Mouse (Mus musculus): Measurements from ENCODE around the gene Eef2kmt. TPM values are rescaled to one million over a fixed set of nuclear protein-coding genes. Genes with fewer than 3 reads are reported as not detected.

Gene Eef2kmt
- total RNA-seq, 2 experiments from 2014 or later, result 6.8 to 8.1 TPM

DNA sequence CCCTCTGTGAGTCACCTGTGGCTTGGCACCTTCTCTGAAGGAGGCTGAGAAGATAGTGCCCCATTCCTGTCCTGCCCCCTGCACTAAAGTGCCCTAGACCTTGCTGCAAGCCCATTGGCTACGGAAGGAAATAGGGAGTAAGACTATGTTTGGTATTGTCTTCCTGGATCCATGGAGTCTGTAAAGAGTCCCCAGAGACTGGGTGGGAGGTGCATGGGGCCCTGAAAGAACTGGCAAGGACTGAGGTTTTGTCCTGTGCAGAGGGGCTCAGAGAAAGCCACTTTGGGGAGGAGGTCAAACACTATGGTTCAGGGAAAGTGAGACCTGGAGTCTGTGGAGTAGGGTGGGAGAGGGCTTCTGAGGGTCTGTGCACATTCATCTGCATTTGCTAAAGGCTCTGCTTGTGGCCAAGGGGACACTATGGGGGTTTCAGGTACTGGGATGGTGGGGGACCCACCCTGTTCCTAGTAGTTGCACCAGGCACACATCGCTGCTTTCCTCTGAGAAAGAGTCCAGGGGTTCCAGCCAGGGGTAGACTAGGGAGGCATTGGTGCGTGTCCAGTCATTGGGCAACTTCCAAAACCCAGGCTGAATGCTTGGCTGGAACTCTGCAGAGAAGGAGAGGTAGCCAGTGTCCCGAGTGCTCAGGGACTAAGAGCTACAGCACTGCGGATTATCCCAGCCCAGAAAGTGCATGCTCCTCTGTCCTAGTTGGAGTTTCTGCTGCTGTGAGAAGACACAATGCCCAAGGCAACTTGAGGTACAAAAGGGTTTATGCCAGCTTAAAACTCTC, 38.2 kb downstream of the Eef2kmt start:
- intact Hi-C loops (cut with DNase I), result no loop called here
- Histone ChIP-seq H3K4me3 (no peak overlapping the region), H3K27ac (no peak overlapping the region)
- no peak for DNase-seq
- no peak for TF ChIP-seq CTCF (IDR thresholded peaks at IDR 0.05)

DNA sequence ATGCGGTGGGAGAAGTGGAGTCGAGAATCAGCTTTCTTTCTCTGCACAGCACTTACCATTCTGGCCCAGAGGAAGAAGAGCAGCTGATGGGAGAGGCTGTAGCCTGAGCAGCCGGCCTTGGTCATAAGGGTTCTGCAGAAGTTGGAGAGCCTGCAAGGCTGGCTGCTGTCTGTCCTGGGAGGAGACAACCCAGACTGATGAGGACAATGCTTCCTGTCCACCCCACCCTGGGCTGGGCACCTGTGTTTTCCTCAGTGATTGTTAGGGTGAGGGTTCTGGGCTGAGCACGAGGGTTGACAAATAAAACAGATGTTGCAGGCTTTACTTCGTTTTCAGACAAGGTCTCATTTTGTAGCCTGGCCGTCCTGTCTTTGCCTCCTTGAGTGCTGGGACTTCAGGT, 39.1 kb downstream of the Eef2kmt start:
- no peak overlapping the region for H3K4me3 ChIP-seq
- intact Hi-C loops (cut with DNase I), result no loop called here
- no peak for DNase-seq
- H3K27ac ChIP-seq, result no peak overlapping the region
- TF ChIP-seq CTCF (IDR thresholded peaks at IDR 0.05), result no peak

DNA sequence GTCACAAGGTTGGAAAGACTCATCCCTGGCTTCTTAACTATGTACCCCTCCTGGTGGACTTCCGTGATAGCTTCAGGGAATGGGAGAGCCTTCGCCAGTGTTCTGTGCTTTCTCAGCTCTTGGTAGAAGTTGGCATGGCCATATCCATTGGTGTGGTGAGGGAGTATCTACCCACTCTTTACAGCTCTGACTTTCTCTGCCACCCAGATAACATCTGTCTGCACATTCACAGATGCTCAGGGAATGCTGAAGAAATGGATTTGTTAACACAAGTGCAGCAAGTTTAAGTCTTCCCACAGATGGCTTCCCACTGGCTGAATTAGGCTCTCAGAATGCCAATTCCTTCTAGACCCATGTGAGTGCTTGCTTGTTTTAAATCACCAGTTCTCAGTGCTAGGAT, 41.7 kb downstream of the Eef2kmt start:
- no peak for TF ChIP-seq CTCF (IDR thresholded peaks at IDR 0.05)
- H3K27ac ChIP-seq, result no peak overlapping the region
- intact Hi-C loops (cut with DNase I), result no loop called here
- no peak overlapping the region for H3K4me3 ChIP-seq
- no peak for DNase-seq

DNA sequence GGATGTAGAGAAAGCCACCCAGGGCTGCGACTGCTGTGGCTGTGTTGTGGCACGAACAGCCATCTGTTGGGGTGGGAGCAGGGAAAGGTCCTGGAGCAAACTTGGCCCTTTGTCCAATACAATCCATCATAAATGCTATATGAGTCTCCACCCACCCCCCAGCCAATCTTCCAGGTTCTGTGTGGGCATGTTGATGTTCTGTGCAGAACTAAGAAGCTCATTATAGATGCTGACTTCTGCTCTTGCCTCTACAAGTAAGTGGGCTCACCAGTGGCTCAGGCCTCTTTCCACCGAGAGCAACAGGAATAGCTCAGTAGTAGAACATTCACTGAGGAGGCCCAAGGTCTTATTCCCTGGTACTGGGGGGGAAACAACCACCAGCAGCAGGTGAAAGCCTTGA, 43.6 kb downstream of the Eef2kmt start:
- no peak for TF ChIP-seq CTCF (IDR thresholded peaks at IDR 0.05)
- intact Hi-C loops (cut with DNase I), result no loop called here

DNA sequence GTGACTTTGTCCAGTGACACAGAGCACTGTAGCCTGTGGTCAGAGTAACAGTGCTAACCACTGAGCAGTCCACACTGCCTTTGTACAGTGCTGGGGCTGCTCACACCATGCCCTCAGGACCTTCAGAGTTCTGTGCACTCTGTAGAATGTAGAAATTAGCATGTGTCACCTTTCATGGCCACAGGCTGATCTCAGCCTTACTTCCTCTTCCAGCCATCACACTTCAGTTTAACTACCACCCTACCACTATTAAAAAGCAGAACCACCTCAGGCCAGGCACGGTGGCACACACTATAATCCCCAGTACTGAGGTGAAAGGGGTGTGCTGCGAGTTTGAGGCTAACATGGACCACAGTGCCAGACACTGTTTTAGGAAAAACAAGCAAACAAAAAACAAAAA, 45.4 kb downstream of the Eef2kmt start:
- Histone ChIP-seq H3K27ac (no peak overlapping the region), H3K4me3 (no peak overlapping the region)
- DNase-seq, result no peak
- no peak for TF ChIP-seq CTCF (IDR thresholded peaks at IDR 0.05)
- intact Hi-C loops (cut with DNase I), result no loop called here

More for the DNA sequence above, 43.6 kb downstream of the Eef2kmt start:
- DNase-seq, result no peak
- Histone ChIP-seq H3K27ac (no peak overlapping the region), H3K4me3 (no peak overlapping the region)

DNA sequence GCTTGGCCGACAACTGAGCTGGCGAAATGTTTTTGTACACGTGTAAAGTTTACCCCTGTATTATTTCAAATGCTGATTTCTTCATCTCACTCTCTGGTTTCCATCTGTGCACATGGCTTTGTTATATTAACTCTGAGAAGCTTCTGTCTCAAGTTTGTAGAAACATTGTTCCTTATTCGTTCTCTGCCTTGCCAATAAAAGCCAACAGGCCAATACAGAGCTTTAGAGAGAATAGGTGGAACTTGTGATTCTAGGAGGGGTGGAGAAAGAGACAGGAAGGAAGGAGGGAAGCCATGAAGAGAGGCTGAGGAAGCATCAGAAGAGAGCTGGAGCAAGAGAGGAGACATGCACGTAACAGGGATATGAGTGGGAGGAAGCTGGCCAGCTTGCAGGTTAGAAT, 49.7 kb downstream of the Eef2kmt start:
- intact Hi-C loops (cut with DNase I), result no loop called here
- H3K4me3 ChIP-seq, result no peak overlapping the region
- TF ChIP-seq CTCF (IDR thresholded peaks at IDR 0.05), result no peak

DNA sequence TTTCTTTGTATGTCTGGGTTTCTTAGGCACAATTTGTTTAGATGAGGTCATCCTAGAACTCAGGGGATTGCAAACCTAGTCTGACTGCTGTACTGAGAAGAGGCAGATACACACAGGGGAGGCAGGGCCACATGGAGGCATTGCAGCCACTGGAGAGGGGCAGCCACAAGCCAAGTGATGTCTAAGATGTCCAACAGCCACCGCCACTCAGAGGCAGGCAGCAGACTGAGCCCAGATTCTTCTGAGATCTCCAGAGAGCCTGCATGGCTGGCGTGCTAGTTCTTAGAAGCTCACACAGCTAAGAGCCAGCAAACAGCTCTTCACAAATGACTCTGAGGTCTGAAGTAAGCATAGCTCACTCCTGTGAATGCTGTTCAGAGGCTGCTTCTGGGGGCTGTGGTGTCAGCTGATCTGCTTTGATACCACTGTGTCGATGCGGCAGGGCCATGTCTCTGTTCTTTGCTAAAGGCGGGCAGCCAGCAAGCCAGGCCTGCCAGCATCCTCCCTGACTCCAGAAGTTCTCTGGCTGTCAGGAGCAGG, 50.3 kb downstream of the Eef2kmt start:
- H3K27ac ChIP-seq, result no peak overlapping the region
- TF ChIP-seq CTCF (IDR thresholded peaks at IDR 0.05), result no peak
- intact Hi-C loops (cut with DNase I), result no loop called here
- no peak for DNase-seq
- no peak overlapping the region for H3K4me3 ChIP-seq

More for the DNA sequence above, 49.7 kb downstream of the Eef2kmt start:
- H3K27ac ChIP-seq, result no peak overlapping the region
- DNase-seq, result no peak

DNA sequence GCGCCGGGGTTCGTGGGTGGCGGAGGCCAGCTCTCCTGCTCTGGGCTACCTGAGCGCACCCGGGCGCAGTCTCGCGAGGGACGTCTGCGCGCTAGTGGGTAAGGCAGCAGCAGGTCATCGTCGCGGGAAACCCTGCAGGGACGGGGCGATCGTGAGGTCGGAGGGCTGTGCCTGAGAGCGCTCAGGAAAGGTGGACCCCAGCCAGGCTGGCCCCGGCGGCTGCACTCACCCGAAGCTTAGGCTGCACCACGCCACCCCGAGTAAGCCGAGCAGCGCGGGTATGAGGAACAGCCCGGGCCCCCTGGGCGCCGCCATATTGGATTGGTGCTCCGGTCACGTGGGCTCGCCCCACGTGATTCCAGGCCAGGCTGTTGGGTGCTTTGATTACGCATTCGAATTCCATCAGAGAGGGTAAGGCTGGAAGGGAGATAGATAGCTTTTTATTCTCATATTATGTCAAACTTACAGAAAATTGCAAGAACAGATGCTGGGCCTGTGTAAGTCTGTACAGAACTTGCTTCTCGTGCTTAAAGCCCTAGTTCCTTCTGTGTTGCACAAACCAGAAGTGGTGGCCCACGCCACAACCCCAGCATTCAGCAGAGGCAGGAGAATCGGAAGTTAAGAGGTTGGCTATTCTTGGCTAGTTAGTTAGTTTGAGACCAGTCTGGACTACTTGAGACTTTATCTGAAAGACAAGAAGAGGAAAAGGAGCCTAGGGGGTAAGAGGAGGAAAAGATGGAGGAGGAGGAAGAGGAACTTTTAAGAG, 51.9 kb downstream of the Eef2kmt start, which contains the start of gene Nagpa:
TSS of gene Nagpa (minus strand) at position 345 of the 766 bp plus-strand sequence.
- no peak for TF ChIP-seq CTCF (IDR thresholded peaks at IDR 0.05)
- DNase-seq, result peak; percentile 89
- Histone ChIP-seq H3K27ac (peak within 1 kb of the TSS; percentile 83), H3K4me3 (peak within 1 kb of the TSS; percentile 94)
- intact Hi-C loops (cut with DNase I), result loop anchor here (2.0 kb wide), 1 partner anchor 39 kb away; no protein-coding TSS in a partner anchor

DNA sequence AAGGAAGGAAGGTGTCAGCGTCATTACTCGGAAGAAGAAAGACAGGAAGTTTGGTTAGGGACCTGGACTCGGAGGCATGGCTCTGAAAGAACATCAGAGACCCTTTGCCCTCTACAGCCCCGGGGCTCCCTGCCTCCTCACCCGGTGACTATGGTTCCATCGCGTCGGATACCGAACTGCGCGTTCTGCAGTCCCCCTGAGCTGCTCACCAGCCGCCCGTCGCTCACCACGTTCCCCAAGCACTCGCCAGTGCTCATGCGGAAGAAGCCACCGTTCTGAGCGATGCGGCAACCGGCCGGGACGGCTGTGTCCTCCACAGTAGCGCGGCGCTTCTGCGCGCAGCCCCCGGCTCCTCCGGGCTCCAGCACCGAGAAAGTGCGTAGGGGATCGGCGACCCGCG, 52.6 kb downstream of the Eef2kmt start:
- peak overlapping the region; percentile 94 for H3K4me3 ChIP-seq
- no peak for TF ChIP-seq CTCF (IDR thresholded peaks at IDR 0.05)
- H3K27ac ChIP-seq, result peak overlapping the region; percentile 83
- no peak for DNase-seq
- intact Hi-C loops (cut with DNase I), result loop anchor here (2.0 kb wide), 1 partner anchor 40 kb away; no protein-coding TSS in a partner anchor

DNA sequence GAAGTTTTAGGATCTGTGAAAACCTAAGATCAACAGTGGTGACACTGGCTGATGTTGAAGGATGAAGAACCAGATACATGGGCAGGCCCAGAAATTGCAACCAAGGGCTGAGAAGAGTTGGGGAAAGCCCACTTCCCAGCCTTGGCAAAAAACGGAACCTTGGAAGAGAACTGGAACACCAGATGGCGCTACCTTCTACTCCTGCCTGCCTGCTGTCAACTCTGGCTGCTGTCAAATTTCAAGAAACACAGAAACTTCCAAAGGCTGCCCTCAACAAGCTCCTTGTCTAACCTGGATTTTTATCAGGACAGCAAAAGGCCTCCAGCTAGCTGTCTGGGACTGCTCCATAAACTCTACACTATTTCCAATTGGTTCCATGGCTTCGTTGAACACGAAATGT, 53.1 kb downstream of the Eef2kmt start:
- intact Hi-C loops (cut with DNase I), result loop anchor here (2.0 kb wide), 1 partner anchor 40 kb away; no protein-coding TSS in a partner anchor
- TF ChIP-seq CTCF (IDR thresholded peaks at IDR 0.05), result peak; percentile 77
- DNase-seq, result peak; percentile 49
- Histone ChIP-seq H3K4me3 (peak overlapping the region; percentile 94), H3K27ac (peak overlapping the region; percentile 83)

DNA sequence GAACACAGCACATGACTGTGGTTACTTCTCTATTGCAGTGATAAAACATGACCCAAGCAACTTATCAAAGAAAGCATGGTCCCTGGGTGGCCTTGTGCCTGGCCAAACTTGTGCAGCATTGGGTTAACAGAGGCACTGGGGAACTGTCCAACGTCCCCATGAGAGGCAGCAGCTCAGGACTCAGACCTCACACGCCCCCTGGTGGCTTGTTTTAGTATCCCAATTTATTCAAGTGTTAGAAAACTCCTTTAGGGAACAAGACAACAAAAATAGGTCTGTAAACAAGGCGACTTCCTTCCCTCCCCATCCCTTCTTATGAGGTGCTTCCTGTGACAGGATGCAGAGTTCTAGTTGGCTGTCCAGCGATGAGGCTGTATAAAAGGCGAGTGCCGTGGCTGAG, 60.7 kb downstream of the Eef2kmt start:
- peak; percentile 73 for DNase-seq
- peak; percentile 81 for TF ChIP-seq CTCF (IDR thresholded peaks at IDR 0.05)
- Histone ChIP-seq H3K4me3 (no peak overlapping the region), H3K27ac (no peak overlapping the region)
- intact Hi-C loops (cut with DNase I), result loop anchor here (5.0 kb wide), 1 partner anchor 218 kb away; no protein-coding TSS in a partner anchor

Small RNA genes lying within 50 kb of the gene (microRNA-seq; reads per million reads assigned to microRNA genes)
- gene Gm23689 (not detected), gene Gm26095 (not detected), gene Mir6364 (not detected)

Other genes with a start within 250 kb of the Eef2kmt start
- not detected for gene Smim22, start 248.7 kb downstream of the Eef2kmt start, total RNA-seq (2021)
- gene Rogdi, start 242.4 kb downstream of the Eef2kmt start, total RNA-seq (2021), result 1 to 10 TPM; 5.2 to 7.4 TPM
- gene Glyr1, start 206.1 kb downstream of the Eef2kmt start, total RNA-seq (2021), result 10 to 100 TPM; 33.1 to 33.7 TPM
- 10 to 100 TPM; 24.7 to 25.4 TPM for gene Ubn1, start 205.9 kb downstream of the Eef2kmt start, total RNA-seq (2021)
- gene Ppl, start 123.6 kb downstream of the Eef2kmt start, total RNA-seq (2021), result 1 to 10 TPM; 2.5 to 3.7 TPM
- 10 to 100 TPM in 1 of 2 experiments, 1 to 10 TPM in 1; 7.6 to 16.1 TPM for gene Sec14l5, start 108.9 kb downstream of the Eef2kmt start, total RNA-seq (2021)
- gene Nagpa, start 52.0 kb downstream of the Eef2kmt start, total RNA-seq (2021), result 1 to 10 TPM; 5.6 to 6.7 TPM
- 1 to 10 TPM; 3.2 to 3.6 TPM for gene AU021092, start 33.7 kb downstream of the Eef2kmt start, total RNA-seq (2021)
- gene Alg1, start 22.4 kb downstream of the Eef2kmt start, total RNA-seq (2021), result 10 to 100 TPM; 10.0 to 10.4 TPM